Mouse (Mus musculus) kidney, postnatal 36 days (tissue): Measurements from ENCODE around the gene Clasp1.

Experiments used
- DNase-seq, 2 experiments: peaks; one replicate each; pipeline ENCODE4 v3.0.0; 2021 to 2022; ENCODE audit warnings: mixed read lengths in 2 of 2

The Clasp1 gene

GRCm38 (mm10) chr1:118388757-118389453 is at the start of gene Clasp1:
TSS of gene Clasp1 (plus strand) at chr1:118389058.
- peak; percentile 97 to 98 for DNase-seq

GRCm38 (mm10) chr1:118343649-118344435 is 45.0 kb upstream of the Clasp1 start:
- DNase-seq = peak; percentile 49 to 50

- DNase-seq = no peak
These were observed 38.9 kb upstream of the Clasp1 start for GRCm38 (mm10) chr1:118349922-118350321.

GRCm38 (mm10) chr1:118359071-118359761 is 29.6 kb upstream of the Clasp1 start:
- DNase-seq = no peak

GRCm38 (mm10) chr1:118367970-118368369 is 20.9 kb upstream of the Clasp1 start:
- peak in 1 of 2 experiments; percentile 16 for DNase-seq

- DNase-seq = no peak
These were observed 20.0 kb upstream of the Clasp1 start for GRCm38 (mm10) chr1:118368721-118369461.

- no peak for DNase-seq
These were observed 11.1 kb upstream of the Clasp1 start for GRCm38 (mm10) chr1:118377784-118378183.

- no peak for DNase-seq
These were observed 8.6 kb upstream of the Clasp1 start for GRCm38 (mm10) chr1:118380105-118380786.

- peak; percentile 80 to 90 for DNase-seq
These were observed 616 bp upstream of the Clasp1 start for GRCm38 (mm10) chr1:118388127-118388756.

GRCm38 (mm10) chr1:118389454-118390265 is 802 bp downstream of the Clasp1 start:
- DNase-seq = peak in 1 of 2 experiments; percentile 8

- DNase-seq = no peak
These were observed 1.4 kb downstream of the Clasp1 start for GRCm38 (mm10) chr1:118390266-118390660.

- peak in 1 of 2 experiments; percentile 27 for DNase-seq
These were observed 2.1 kb downstream of the Clasp1 start for GRCm38 (mm10) chr1:118390871-118391387.

GRCm38 (mm10) chr1:118392246-118392645 is 3.4 kb downstream of the Clasp1 start:
- DNase-seq = no peak

GRCm38 (mm10) chr1:118393916-118394315 is 5.1 kb downstream of the Clasp1 start:
- no peak for DNase-seq

- no peak for DNase-seq
These were observed 9.0 kb downstream of the Clasp1 start for GRCm38 (mm10) chr1:118397866-118398265.

GRCm38 (mm10) chr1:118398567-118398966 is 9.7 kb downstream of the Clasp1 start:
- peak in 1 of 2 experiments; percentile 24 for DNase-seq

- no peak for DNase-seq
These were observed 10.9 kb downstream of the Clasp1 start for GRCm38 (mm10) chr1:118399625-118400310.

GRCm38 (mm10) chr1:118401991-118402390 is 13.1 kb downstream of the Clasp1 start:
- no peak for DNase-seq

GRCm38 (mm10) chr1:118402556-118402955 is 13.7 kb downstream of the Clasp1 start:
- DNase-seq = no peak

GRCm38 (mm10) chr1:118402966-118403365 is 14.1 kb downstream of the Clasp1 start:
- no peak for DNase-seq
